Mouse (Mus musculus) liver, embryonic 12.5 days (tissue): ENCODE data around the gene Hnrnpf. TPM values are rescaled to one million over a fixed set of nuclear protein-coding genes. Genes with fewer than 3 reads are reported as not detected.

Source experiments
- ATAC-seq: fragments of 200-750 bp; cut with Nextera tagmentation; 2 replicates; pipeline ENCODE4 v1.8.0; 2017; ENCODE audit warnings: moderate number of reproducible peaks, mild to moderate bottlenecking, moderate library complexity
- H3K27ac ChIP-seq: fragments of 300-500 bp; sonication (generic); 2 replicates; pipeline ENCODE4 v1.5.1; 2016; ENCODE audit warnings: mild to moderate bottlenecking
- H3K27me3 ChIP-seq: fragments of 300-500 bp; sonication (generic); replicated peaks from 2 replicates; pipeline ENCODE4 v1.6.1; 2016; ENCODE audit warnings: mild to moderate bottlenecking, moderate library complexity
- H3K36me3 ChIP-seq: fragments of 300-500 bp; sonication (generic); 2 replicates; pipeline ENCODE4 v1.6.1; 2016; ENCODE audit warnings: mild to moderate bottlenecking, moderate library complexity
- H3K4me1 ChIP-seq: fragments of 300-500 bp; sonication (generic); 2 replicates; pipeline ENCODE4 v1.6.1; 2016
- H3K4me2 ChIP-seq: fragments of 300-500 bp; sonication (generic); 2 replicates; pipeline ENCODE4 v1.6.1; 2016; ENCODE audit warnings: mild to moderate bottlenecking, moderate library complexity
- H3K4me3 ChIP-seq: fragments of 300-500 bp; sonication (generic); 2 replicates; pipeline ENCODE4 v1.5.1; 2016; ENCODE audit warnings: mild to moderate bottlenecking, moderate library complexity
- H3K9ac ChIP-seq: fragments of 300-500 bp; sonication (generic); 2 replicates; pipeline ENCODE4 v1.6.1; 2016; ENCODE audit warnings: mild to moderate bottlenecking, moderate library complexity
- H3K9me3 ChIP-seq: fragments of 300-500 bp; sonication (generic); replicated peaks from 2 replicates; pipeline ENCODE4 v1.6.1; 2016; ENCODE audit warnings: mild to moderate bottlenecking, moderate library complexity
- WGBS: fragments of 180-500 bp; shearing (Covaris S2); methylation state at CpG from one replicate; pipeline ENCODE4 v1.1.7; 2016; ENCODE audit not compliant: insufficient replicate concordance; 5-methylcytosine and 5-hydroxymethylcytosine counted together
- polyA plus RNA-seq: library from polyadenylated mRNA; unstranded; fragments of >200 nt; fragmentation: Nextera tagmentation; extraction: Ambion mirVana; gene quantifications from 2 replicates; pipeline ENCODE4 v1.2.1, GENCODE M21; 2016

Hnrnpf gene
- polyA plus RNA-seq, 1 experiment from 2014 or later, result 702 TPM

GRCm38 (mm10) chr6:117910120-117910661 is 10.1 kb downstream of the Hnrnpf start:
- ATAC-seq, result no peak
- H3K9me3 ChIP-seq, result no peaks in the 10 kb centered on the region
- peak overlapping the region; percentile 99 for H3K9ac ChIP-seq
- no peaks in the 10 kb centered on the region for H3K27me3 ChIP-seq
- WGBS, result 44% methylated on average over 6 of the region's 6 CpGs
- peak overlapping the region; percentile 92 for H3K27ac ChIP-seq
- peak overlapping the region; percentile 97 for H3K4me3 ChIP-seq
- H3K4me1 ChIP-seq, result peaks cover 71% of the 10 kb centered on the region
- peak overlapping the region; percentile 99 for H3K4me2 ChIP-seq
- H3K36me3 ChIP-seq, result peaks cover 19% of the 10 kb centered on the region; the same call in 1 of the 2 replicates

- H3K27me3 ChIP-seq, result no peaks in the 10 kb centered on the region
- peak overlapping the region; percentile 66 for H3K27ac ChIP-seq
- H3K9me3 ChIP-seq, result no peaks in the 10 kb centered on the region
- H3K4me2 ChIP-seq, result peak overlapping the region; percentile 47
- peaks cover 81% of the 10 kb centered on the region for H3K4me1 ChIP-seq
- H3K4me3 ChIP-seq, result no peak overlapping the region; the same call in 1 of the 2 replicates
- ATAC-seq, result no peak
- peak overlapping the region; percentile 48; the same call in 1 of the 2 replicates for H3K9ac ChIP-seq
- H3K36me3 ChIP-seq, result peaks cover 39% of the 10 kb centered on the region
Measured at GRCm38 (mm10) chr6:117914541-117914940, 14.4 kb downstream of the Hnrnpf start.

- Histone ChIP-seq H3K4me1 (peaks cover 82% of the 10 kb centered on the region), H3K9ac (peak overlapping the region; percentile 91), H3K9me3 (no peaks in the 10 kb centered on the region), H3K27me3 (no peaks in the 10 kb centered on the region), H3K4me2 (peak overlapping the region; percentile 89), H3K27ac (peak overlapping the region; percentile 99), H3K36me3 (peaks cover 54% of the 10 kb centered on the region), H3K4me3 (peak overlapping the region; percentile 81)
- no peak for ATAC-seq
- under 1% methylated on average over 12 of the region's 12 CpGs for WGBS
Measured at GRCm38 (mm10) chr6:117916205-117916736, 16.1 kb downstream of the Hnrnpf start.

- H3K4me1 ChIP-seq, result peaks cover 79% of the 10 kb centered on the region
- H3K27me3 ChIP-seq, result no peaks in the 10 kb centered on the region
- peaks cover 60% of the 10 kb centered on the region for H3K36me3 ChIP-seq
- no peaks in the 10 kb centered on the region for H3K9me3 ChIP-seq
- ATAC-seq, result peak; percentile 97
- WGBS, result under 1% methylated on average over 62 of the region's 62 CpGs
- H3K4me3 ChIP-seq, result peak overlapping the region; percentile 81
- H3K9ac ChIP-seq, result peak overlapping the region; percentile 91
- H3K4me2 ChIP-seq, result peak overlapping the region; percentile 89
- peak overlapping the region; percentile 99 for H3K27ac ChIP-seq
Measured at GRCm38 (mm10) chr6:117916737-117917426, 16.8 kb downstream of the Hnrnpf start.

- peak overlapping the region; percentile 91 for H3K9ac ChIP-seq
Measured at GRCm38 (mm10) chr6:117917576-117917975, 17.5 kb downstream of the Hnrnpf start.

GRCm38 (mm10) chr6:117918043-117918442 is 17.9 kb downstream of the Hnrnpf start:
- H3K9ac ChIP-seq, result peak overlapping the region; percentile 91
- no peaks in the 10 kb centered on the region for H3K27me3 ChIP-seq
- ATAC-seq, result no peak
- H3K4me3 ChIP-seq, result peak overlapping the region; percentile 81
- H3K9me3 ChIP-seq, result no peaks in the 10 kb centered on the region
- H3K36me3 ChIP-seq, result peaks cover 71% of the 10 kb centered on the region
- peak overlapping the region; percentile 99 for H3K27ac ChIP-seq
- WGBS, result 40% methylated on average over 5 of the region's 5 CpGs
- H3K4me2 ChIP-seq, result peak overlapping the region; percentile 89
- peaks cover 71% of the 10 kb centered on the region for H3K4me1 ChIP-seq

More at GRCm38 (mm10) chr6:117917576-117917975, 17.5 kb downstream of the Hnrnpf start:
- H3K27me3 ChIP-seq, result no peaks in the 10 kb centered on the region
- peaks cover 67% of the 10 kb centered on the region for H3K36me3 ChIP-seq
- WGBS, result 2% methylated on average over 21 of the region's 21 CpGs
- peak; percentile 6; the same call in 1 of the 2 replicates for ATAC-seq
- H3K4me3 ChIP-seq, result peak overlapping the region; percentile 81
- peaks cover 76% of the 10 kb centered on the region for H3K4me1 ChIP-seq
- peak overlapping the region; percentile 99 for H3K27ac ChIP-seq
- H3K9me3 ChIP-seq, result no peaks in the 10 kb centered on the region
- peak overlapping the region; percentile 89 for H3K4me2 ChIP-seq

- Histone ChIP-seq H3K4me1 (peaks cover 45% of the 10 kb centered on the region), H3K9ac (peak overlapping the region; percentile 23; the same call in 1 of the 2 replicates), H3K4me3 (peak overlapping the region; percentile 81), H3K27ac (peak overlapping the region; percentile 76), H3K4me2 (peak overlapping the region; percentile 89), H3K36me3 (peaks cover 63% of the 10 kb centered on the region), H3K9me3 (no peaks in the 10 kb centered on the region), H3K27me3 (no peaks in the 10 kb centered on the region)
- 54% methylated on average over 3 of the region's 3 CpGs for WGBS
- no peak for ATAC-seq
Measured at GRCm38 (mm10) chr6:117920659-117921640, 20.8 kb downstream of the Hnrnpf start.

GRCm38 (mm10) chr6:117922041-117922440 is 21.9 kb downstream of the Hnrnpf start:
- Histone ChIP-seq H3K27ac (no peak overlapping the region), H3K9me3 (no peaks in the 10 kb centered on the region), H3K9ac (no peak overlapping the region), H3K27me3 (no peaks in the 10 kb centered on the region), H3K4me1 (peaks cover 39% of the 10 kb centered on the region), H3K4me2 (no peak overlapping the region), H3K4me3 (no peak overlapping the region), H3K36me3 (peaks cover 74% of the 10 kb centered on the region)
- WGBS, result 89% methylated on average over 3 of the region's 3 CpGs
- ATAC-seq, result no peak

GRCm38 (mm10) chr6:117926871-117927491 is 26.9 kb downstream of the Hnrnpf start:
- ATAC-seq, result peak; percentile 36; the same call in 1 of the 2 replicates
- H3K4me3 ChIP-seq, result no peak overlapping the region
- peaks cover 5% of the 10 kb centered on the region; the same call in 1 of the 2 replicates for H3K4me1 ChIP-seq
- no peak overlapping the region for H3K9ac ChIP-seq
- no peaks in the 10 kb centered on the region for H3K9me3 ChIP-seq
- H3K27me3 ChIP-seq, result no peaks in the 10 kb centered on the region
- H3K27ac ChIP-seq, result no peak overlapping the region
- WGBS, result 66% methylated on average over 4 of the region's 4 CpGs
- no peak overlapping the region for H3K4me2 ChIP-seq
- H3K36me3 ChIP-seq, result peaks cover 67% of the 10 kb centered on the region

- Histone ChIP-seq H3K4me2 (no peak overlapping the region), H3K4me3 (no peak overlapping the region), H3K9ac (no peak overlapping the region), H3K4me1 (peaks cover 9% of the 10 kb centered on the region; the same call in 1 of the 2 replicates), H3K27me3 (no peaks in the 10 kb centered on the region), H3K9me3 (no peaks in the 10 kb centered on the region), H3K36me3 (peaks cover 57% of the 10 kb centered on the region), H3K27ac (no peak overlapping the region)
- ATAC-seq, result no peak
- WGBS, result 78% methylated on average over 7 of the region's 7 CpGs
Measured at GRCm38 (mm10) chr6:117927955-117928354, 27.8 kb downstream of the Hnrnpf start.

- no peak overlapping the region for H3K27ac ChIP-seq
- H3K36me3 ChIP-seq, result peaks cover 50% of the 10 kb centered on the region
- no peak for ATAC-seq
- 78% methylated on average over 5 of the region's 5 CpGs for WGBS
- no peaks in the 10 kb centered on the region for H3K9me3 ChIP-seq
- no peak overlapping the region for H3K9ac ChIP-seq
- H3K27me3 ChIP-seq, result no peaks in the 10 kb centered on the region
- no peak overlapping the region for H3K4me2 ChIP-seq
- peaks cover 9% of the 10 kb centered on the region; the same call in 1 of the 2 replicates for H3K4me1 ChIP-seq
- no peak overlapping the region for H3K4me3 ChIP-seq
Measured at GRCm38 (mm10) chr6:117928746-117929145, 28.6 kb downstream of the Hnrnpf start.
